Mouse (Mus musculus): ENCODE data around the gene Chst5. TPM values are rescaled to one million over a fixed set of nuclear protein-coding genes. Genes with fewer than 3 reads are reported as not detected.

The Chst5 gene
- not detected in 2 replicates for polyA plus RNA-seq (2012; ENCODE audit: low replicate concordance)

DNA sequence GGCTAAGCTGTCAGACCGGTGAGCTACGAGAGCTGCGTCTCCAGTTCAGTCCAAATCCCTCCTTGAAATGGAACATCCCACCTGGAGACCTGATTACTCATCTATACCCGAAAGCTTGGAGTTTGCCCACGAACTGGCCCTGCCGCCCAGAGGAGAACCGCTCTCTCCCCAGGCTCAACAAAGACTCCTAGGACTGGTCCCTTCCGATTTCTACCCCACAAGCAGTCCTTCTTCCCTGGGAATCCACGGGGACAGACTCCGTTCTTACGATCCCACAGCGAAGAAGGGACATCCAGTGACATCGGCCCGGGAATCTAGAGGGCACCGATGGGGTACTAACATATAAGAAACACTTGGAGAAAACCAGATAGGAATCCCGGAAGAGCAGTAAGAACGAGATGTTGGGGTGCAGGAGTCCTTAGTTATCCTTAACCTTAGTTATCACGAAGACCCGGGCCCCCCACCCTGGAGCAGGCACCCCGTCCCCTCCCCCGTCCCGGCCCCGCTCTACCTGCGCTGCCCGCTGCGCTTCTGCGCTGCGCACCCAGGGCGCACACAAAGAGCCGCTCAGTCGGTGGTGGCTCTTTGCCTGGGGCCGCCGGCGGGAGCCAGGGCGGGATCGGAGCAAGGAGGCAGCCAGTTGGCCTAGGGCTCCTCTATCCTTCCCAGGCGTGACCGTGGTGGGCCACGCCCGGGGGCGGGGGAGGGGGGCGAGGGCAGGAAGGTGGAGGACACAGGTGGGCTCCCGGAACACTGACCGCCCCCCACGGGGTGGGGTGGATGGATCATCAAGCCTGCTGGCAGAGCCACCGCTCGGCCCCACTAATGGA lies at the start of gene Chst5:
TSS of gene Chst5 (minus strand) at position 827 of the 830 bp plus-strand sequence.

DNA sequence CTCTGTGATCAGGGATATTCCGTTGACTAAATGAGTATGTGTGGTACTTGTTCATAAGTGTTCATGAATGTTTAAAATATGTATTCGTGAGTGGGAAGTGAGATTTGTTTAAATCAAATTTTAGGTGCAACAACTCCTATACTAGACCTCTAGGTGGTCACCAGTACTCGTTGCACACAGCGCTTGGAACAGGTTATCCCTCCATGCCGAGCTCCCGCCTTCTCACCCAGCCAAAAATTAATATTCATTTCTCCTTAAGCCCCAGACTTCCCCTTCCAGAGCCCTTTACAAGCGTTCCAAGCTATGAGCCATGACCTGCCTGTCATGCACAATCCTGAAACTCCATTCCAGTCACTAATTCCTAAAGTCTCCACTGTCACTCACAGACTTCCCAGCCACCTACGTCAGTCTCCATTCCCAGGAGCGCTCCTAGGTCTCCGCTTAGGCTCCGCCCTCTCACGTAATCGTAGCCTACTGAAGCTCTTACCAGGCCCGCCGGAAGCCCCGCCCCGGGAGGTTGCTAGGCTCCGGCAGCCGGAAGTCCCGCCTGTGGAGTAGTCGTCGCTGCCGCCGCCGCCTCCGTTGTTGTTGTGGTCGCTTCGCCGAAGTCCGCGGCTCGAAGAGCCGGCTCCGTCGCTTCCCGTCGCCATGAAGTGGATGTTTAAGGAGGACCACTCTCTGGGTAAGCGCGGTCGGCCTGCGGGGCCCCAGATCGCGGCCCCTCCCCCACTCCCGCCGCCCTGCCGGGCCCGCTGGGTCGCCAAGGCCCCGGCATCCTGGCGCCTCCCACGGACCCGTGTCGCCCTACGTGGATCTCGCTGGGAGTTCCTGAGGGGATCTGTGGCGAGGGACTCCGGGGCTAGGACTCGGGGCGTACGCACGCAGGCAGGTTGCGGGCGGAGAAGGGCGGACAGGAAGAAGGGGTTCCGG lies 30.2 kb upstream of the Chst5 start, which contains the start of gene Gabarapl2:
TSS of gene Gabarapl2 (plus strand) at position 533 of the 930 bp plus-strand sequence.

DNA sequence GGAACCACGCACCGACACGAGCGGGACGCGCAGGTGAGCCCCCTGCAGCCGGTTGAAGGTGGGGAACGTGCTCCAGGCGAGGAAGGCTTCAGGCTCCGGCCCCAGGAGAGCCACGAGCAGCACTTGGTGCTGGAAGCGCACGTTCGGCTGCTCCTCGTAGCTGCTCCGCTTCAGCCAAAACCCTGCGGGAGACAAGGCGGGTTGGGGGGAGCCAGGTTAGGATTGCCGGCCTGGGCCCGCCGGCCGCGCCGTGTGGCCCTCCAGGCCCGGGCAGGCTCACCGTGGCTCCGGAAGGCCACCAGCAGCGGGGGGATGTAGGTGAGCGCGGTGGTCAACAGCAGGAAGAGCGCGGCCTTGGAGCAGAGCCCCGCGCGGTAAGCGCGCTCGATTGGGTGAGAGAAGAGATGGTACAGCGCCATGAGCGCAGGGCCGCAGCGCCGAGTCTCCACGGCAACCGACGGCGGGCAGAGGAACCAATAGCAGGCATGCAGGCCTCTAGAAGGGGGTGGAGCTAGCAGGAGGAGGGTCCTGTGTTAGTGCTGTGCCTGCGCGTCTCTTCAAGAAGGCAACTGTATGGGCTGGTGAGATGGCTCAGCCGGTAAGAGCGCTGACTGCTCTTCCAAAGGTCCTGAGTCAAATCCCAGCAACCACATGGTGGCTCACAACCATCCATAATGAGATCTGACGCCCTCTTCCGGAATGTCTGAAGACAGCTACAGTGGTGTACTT lies 23.3 kb upstream of the Chst5 start, which contains the start of gene Tmem231:
TSS of gene Tmem231 (minus strand) at position 534 of the 729 bp plus-strand sequence.

DNA sequence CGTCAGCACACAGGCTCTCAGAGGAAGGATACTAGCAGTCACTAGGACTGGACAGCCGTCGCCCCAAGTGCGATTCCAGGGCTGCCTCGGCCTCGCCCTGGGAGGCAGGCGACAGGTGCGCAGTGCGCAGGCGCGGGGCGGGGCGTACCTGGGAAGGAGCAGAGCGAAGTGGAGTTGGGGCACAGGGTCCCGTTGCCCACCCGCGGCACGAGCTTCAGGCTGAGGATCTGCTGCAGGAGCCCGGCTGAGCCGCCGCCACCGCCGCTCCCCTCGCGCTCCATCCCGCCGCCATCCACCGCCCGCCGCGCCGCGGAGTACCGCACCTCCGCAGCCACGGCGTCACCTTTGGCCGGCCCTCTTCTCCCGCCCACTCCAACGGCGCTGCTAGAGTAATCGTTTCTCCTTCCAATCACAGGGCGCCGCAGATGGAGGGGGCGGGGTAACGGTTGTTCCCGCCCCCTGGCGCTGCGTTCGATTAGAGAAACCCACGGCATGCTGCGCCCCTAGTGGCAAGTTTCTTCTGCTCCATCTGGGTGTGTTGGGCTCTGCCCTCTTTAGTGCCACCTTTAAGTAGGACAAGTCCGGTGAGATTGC lies 33.8 kb downstream of the Chst5 start, which contains the start of gene Tmem170:
TSS of gene Tmem170 (minus strand) at position 396 of the 594 bp plus-strand sequence.

DNA sequence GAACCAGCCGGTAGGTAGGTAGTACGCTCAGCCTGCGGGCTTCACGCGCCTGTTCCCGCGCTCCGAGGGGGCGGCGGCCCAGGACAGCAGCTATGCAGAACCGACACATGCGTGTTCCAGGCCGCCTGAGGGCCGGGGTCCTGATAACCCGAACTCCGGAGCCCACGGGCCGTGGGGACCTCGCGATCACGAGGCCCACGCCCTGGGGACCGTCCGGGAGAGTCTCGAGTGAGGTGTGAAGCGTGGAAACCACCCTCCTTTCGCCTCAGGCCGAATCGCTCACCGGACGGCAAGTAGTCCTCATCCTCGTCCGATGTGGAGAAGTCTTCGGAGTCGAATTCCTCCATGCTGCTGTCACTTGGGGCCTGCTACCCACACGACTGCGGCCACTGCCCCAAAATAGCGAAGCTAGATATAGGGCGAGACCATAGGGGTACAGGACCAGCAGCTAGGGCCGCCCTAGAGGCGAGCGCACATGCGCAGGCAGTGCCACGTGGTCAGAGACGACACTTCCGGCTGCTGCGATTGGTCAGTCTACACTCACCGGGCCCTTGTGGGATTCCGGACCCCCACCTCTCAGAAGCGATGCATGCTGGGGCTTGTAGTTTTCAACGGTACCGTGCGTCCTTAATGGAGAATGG lies 56.3 kb downstream of the Chst5 start, which contains the start of gene Cfdp1:
TSS of gene Cfdp1 (minus strand) at position 431 of the 641 bp plus-strand sequence.

Other genes starting within 250 kb of the Chst5 start
- 0.65 and 3.8 TPM in 2 replicates for gene Ctrb1, start 219.4 kb downstream of the Chst5 start, polyA plus RNA-seq (2012; ENCODE audit: low replicate concordance)
- gene Bcar1, start 166.6 kb downstream of the Chst5 start, polyA plus RNA-seq (2012; ENCODE audit: low replicate concordance) = 1.0 and 2.4 TPM in 2 replicates
- gene Cfdp1, start 56.2 kb downstream of the Chst5 start, polyA plus RNA-seq (2012; ENCODE audit: low replicate concordance) = 3.0 and 14.7 TPM in 2 replicates
- 0.89 and 0.90 TPM in 2 replicates for gene Tmem170, start 33.7 kb downstream of the Chst5 start, polyA plus RNA-seq (2012; ENCODE audit: low replicate concordance)
- gene Tmem231, start 23.4 kb upstream of the Chst5 start, polyA plus RNA-seq (2012; ENCODE audit: low replicate concordance) = 4.4 and 4.7 TPM in 2 replicates
- 3.5 and 7.0 TPM in 2 replicates for gene Gabarapl2, start 30.3 kb upstream of the Chst5 start, polyA plus RNA-seq (2012; ENCODE audit: low replicate concordance)
- gene Adat1, start 81.9 kb upstream of the Chst5 start, polyA plus RNA-seq (2012; ENCODE audit: low replicate concordance) = 0.75 and 3.0 TPM in 2 replicates
- gene Kars, start 100.9 kb upstream of the Chst5 start, polyA plus RNA-seq (2012; ENCODE audit: low replicate concordance) = 16.3 and 40.2 TPM in 2 replicates
- 8.3 and 13.2 TPM in 2 replicates for gene Terf2ip, start 101.0 kb upstream of the Chst5 start, polyA plus RNA-seq (2012; ENCODE audit: low replicate concordance)
- 0.12 and 0.22 TPM in 2 replicates for gene Gm6793, start 104.6 kb upstream of the Chst5 start, polyA plus RNA-seq (2012; ENCODE audit: low replicate concordance)

All from hematopoietic multipotent progenitor cell, adult 10-12 weeks (in vitro differentiated cells).